Mouse (Mus musculus): ENCODE measurements around the gene Tchhl1.

Gene Tchhl1

GRCm38 (mm10) chr3:93504536-93505189 is 36.1 kb downstream of the Tchhl1 start:
- DNase-seq (ENCODE audit: low read depth, low spot score) = no peak

DNA sequence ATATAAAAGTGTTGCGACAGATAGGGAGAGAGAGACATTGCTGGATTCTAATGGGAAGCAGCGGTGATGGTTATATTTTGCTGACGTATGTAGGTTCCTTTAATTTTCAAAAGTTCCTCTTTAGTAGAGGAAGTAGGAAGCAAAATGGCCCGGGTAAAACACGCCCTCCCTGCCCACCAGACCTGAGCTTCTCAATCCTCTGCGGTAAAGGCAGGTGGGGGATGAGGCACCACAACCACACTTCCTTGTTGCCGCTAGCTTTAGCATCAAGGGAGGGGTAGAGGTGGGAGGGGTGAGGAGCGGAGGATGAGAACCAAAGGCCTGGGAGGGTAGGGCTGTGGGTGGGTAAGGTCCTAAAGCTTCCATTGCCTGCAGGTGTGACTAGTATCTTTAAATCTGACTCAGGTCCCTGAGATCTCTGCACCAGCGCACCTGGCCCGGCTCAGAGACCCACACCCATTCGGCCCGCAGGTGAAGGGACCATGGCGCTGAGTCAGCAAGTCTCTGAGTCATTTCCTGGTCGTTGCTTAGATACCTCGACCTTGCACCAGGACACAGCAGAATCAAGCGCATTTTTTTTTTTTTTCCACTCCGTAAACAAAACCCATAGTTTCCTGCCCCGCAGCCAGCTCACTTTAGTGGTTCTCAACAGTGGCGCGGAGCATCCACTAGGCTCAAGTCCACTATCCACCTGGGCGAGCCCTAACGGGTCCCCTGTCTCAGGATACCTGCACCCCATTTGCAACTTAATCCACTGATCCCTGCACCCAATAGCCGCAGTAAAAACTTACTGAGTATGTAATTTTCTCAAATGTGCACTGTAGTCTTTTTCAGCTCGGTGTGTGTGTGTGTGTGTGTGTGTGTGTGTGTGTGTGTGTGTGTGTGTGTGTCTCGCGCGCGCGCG is 37.7 kb downstream of the Tchhl1 start:
- DNase-seq (ENCODE audit: low read depth, low spot score) = no peak

GRCm38 (mm10) chr3:93506881-93507325 is 38.3 kb downstream of the Tchhl1 start:
- no peak for DNase-seq (ENCODE audit: low read depth, low spot score)

DNA sequence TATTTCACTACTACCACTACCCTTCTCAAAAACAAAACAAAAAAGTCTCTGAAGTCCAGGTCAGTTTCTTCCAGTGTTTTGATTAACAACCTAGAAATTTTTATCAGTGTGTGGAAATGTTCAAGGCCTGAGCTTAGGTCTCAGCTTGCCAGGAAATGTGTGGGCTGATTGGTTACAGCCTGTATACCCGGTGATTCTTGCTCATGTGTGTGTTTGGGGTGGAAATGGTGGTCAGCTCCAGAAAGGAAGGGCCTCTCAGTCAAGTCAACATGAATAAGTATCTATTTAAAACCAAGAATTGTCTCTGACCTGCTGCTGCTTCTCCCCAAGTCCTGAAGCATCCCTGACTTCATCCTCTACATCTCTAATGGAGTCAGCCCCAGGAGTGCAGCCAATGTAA is 40.7 kb downstream of the Tchhl1 start:
- DNase-seq (ENCODE audit: low read depth, low spot score) = no peak

DNA sequence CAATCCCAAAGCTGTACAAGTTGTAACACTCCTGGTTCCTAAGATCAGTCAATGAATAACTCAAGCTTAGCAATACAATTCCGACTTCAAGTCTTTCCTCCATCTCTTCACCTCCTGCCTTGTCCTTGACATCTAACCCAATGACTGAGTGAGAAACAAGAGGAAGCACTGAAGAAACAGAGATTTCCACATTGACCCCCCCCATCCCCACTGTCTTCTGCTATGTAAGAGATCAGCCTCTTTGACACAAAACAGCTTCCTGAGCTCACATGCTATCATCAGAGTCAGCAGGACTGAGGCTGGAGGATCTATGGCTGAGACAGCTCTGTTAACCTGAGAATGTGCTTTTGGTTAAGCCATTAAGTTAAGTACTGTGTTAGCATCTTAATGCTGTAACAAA is 42.5 kb downstream of the Tchhl1 start:
- DNase-seq (ENCODE audit: low read depth, low spot score) = no peak

- DNase-seq (ENCODE audit: low read depth, low spot score) = no peak
These were observed 43.2 kb downstream of the Tchhl1 start for GRCm38 (mm10) chr3:93511801-93512200.

GRCm38 (mm10) chr3:93512386-93513101 is 44.0 kb downstream of the Tchhl1 start:
- no peak for DNase-seq (ENCODE audit: low read depth, low spot score)

DNA sequence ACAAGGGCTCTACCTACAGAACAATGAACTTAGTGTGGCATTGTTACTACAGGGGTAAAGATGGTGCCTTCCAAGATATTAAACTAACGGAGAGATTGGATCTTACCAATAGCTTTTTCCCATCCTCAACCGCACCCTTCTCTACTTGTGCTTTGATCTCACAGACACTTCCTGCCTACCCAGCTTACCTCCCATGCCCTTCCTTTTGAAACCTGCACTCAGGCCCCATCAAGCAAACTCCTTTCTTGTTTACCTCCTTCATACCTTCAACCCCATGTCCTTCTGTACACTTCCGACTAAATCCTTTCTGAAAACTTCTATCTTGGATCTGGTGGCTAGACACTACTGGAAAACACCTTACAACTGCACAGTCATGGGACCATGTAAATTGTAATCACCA is 46.1 kb downstream of the Tchhl1 start:
- no peak for DNase-seq (ENCODE audit: low read depth, low spot score)

DNA sequence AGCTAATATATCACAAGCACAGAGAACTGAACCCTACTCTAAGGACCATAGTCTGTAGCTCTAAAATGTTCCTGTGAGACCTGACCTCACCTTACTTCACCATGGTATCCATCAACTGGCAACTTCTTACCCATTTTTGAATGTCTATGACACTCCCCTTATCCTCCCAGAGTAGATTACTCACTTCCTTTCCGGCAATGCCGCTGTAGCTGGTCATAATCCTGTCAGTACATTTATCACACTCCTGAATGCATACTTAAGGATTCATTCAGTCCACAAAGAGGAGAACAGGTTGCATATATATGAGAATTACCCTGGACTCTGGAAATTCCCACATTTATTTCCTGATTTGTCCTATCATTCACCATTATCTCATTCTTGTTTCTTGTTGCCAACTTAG is 48.8 kb downstream of the Tchhl1 start:
- DNase-seq (ENCODE audit: low read depth, low spot score) = no peak

DNA sequence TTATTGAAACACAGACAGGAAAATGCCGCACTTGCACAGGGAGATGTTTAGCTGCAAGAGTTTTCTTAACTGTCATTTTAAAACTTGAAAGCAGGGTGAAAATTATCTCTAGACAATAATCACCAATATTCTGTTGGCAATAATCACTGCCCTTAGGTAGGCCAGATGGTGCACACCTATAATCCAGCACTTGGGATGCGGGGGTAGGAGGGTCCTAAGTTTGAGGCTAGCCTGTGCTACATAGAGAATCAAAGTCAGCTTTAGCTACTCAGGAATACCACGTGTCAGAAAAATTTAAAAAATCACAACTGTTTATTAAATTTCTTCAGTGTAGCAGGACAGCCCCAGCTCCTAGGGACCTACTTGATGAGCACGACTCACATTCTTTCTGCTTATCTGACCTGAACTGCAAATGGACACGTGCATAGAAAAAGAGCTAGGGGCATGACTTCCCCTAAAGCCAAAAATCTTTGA is 51.3 kb downstream of the Tchhl1 start:
- DNase-seq (ENCODE audit: low read depth, low spot score) = no peak

GRCm38 (mm10) chr3:93520330-93521193 is 52.0 kb downstream of the Tchhl1 start, which contains the start of gene S100a11:
Gene S100a11 (plus strand): TSS chr3:93520488.
- DNase-seq (ENCODE audit: low read depth, low spot score) = peak; percentile 40
